Mouse (Mus musculus) hindbrain, embryonic 15.5 days (tissue): ENCODE data around the gene Camta1. TPM values are rescaled to one million over a fixed set of nuclear protein-coding genes. Genes with fewer than 3 reads are reported as not detected.

Source experiments
- ATAC-seq: fragments of 200-750 bp; cut with Nextera tagmentation; 2 replicates; pipeline ENCODE4 v1.8.0; 2017; ENCODE audit warnings: low read depth, moderate number of reproducible peaks, moderate TSS enrichment; ENCODE audit not compliant: low FRiP score
- H3K27ac ChIP-seq: fragments of 300-500 bp; sonication (generic); replicated peaks from 2 replicates; pipeline ENCODE4 v1.5.1; 2015; ENCODE audit warnings: mild to moderate bottlenecking, inconsistent platforms
- H3K27me3 ChIP-seq: fragments of 300-500 bp; sonication (generic); 2 replicates; pipeline ENCODE4 v1.6.1; 2015; ENCODE audit warnings: control low read depth, inconsistent platforms
- H3K36me3 ChIP-seq: fragments of 300-500 bp; sonication (generic); 2 replicates; pipeline ENCODE4 v1.6.1; 2015; ENCODE audit warnings: control low read depth, inconsistent platforms
- H3K4me1 ChIP-seq: fragments of 300-500 bp; sonication (generic); replicated peaks from 2 replicates; pipeline ENCODE4 v1.6.1; 2015; ENCODE audit warnings: control low read depth, inconsistent platforms
- H3K4me2 ChIP-seq: fragments of 300-500 bp; sonication (generic); 2 replicates; pipeline ENCODE4 v1.6.1; 2015; ENCODE audit warnings: moderate library complexity, mild to moderate bottlenecking, inconsistent platforms
- H3K4me3 ChIP-seq: fragments of 300-500 bp; sonication (generic); 2 replicates; pipeline ENCODE4 v1.5.1; 2015; ENCODE audit warnings: mild to moderate bottlenecking, inconsistent platforms
- H3K9ac ChIP-seq: fragments of 300-500 bp; sonication (generic); 2 replicates; pipeline ENCODE4 v1.6.1; 2015; ENCODE audit warnings: inconsistent platforms
- H3K9me3 ChIP-seq: fragments of 300-500 bp; sonication (generic); 2 replicates; pipeline ENCODE4 v1.6.1; 2016; ENCODE audit warnings: control low read depth, inconsistent platforms
- WGBS: fragments of 180-500 bp; shearing (Covaris S2); methylation state at CpG from one replicate; pipeline ENCODE4 v1.1.7; 2015; 5-methylcytosine and 5-hydroxymethylcytosine counted together
- polyA plus RNA-seq: library from polyadenylated mRNA; unstranded; fragments of >200 nt; fragmentation: Nextera tagmentation; extraction: Ambion mirVana; gene quantifications from 2 replicates; pipeline ENCODE4 v1.2.1, GENCODE M21; 2015

The Camta1 gene
- polyA plus RNA-seq, 1 experiment from 2014 or later: 150 TPM

- H3K9me3 ChIP-seq: no peaks in the 10 kb centered on the region
- no peak for ATAC-seq
- 54% methylated on average over 7 of the region's 7 CpGs for WGBS
- H3K9ac ChIP-seq: no peak overlapping the region
- H3K27ac ChIP-seq: 0 out of 2 replicates have a peak overlapping the region, but pooled peaks have one; percentile 30
- 0 out of 2 replicates have a peak, but pooled peaks cover 5% of the 10 kb centered on the region for H3K27me3 ChIP-seq
- H3K36me3 ChIP-seq: no peaks in the 10 kb centered on the region
- H3K4me1 ChIP-seq: peaks cover 45% of the 10 kb centered on the region
- no peak overlapping the region for H3K4me2 ChIP-seq
- H3K4me3 ChIP-seq: no peak overlapping the region
Measured at GRCm38 (mm10) chr4:151245068-151245797, 616.4 kb downstream of the Camta1 start.

DNA sequence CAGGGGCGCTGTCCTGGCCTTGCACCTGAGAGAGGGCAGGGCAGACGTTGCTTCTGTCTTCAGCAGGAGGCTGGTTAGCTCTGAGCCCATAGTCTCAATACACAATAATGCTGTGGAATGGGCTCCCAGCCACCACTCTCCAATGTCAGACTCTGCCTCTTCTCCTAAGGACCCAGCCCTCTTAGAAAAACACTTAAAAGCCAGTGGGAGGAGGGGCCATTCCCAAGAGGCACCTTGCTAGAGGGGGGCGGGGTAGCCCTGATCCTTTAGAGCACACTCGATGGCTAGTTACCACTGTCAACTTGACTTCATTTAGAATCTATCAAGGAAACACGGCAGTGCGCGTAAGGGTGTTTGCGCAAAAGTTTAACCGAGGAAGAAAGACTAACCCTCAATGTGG lies 618.2 kb downstream of the Camta1 start:
- WGBS: 56% methylated on average over 9 of the region's 9 CpGs
- H3K36me3 ChIP-seq: no peaks in the 10 kb centered on the region
- H3K9ac ChIP-seq: no peak overlapping the region
- H3K4me1 ChIP-seq: peaks cover 48% of the 10 kb centered on the region
- H3K27me3 ChIP-seq: 0 out of 2 replicates have a peak, but pooled peaks cover 5% of the 10 kb centered on the region
- H3K9me3 ChIP-seq: no peaks in the 10 kb centered on the region
- no peak overlapping the region for H3K27ac ChIP-seq
- H3K4me2 ChIP-seq: no peak overlapping the region
- no peak for ATAC-seq
- no peak overlapping the region for H3K4me3 ChIP-seq

DNA sequence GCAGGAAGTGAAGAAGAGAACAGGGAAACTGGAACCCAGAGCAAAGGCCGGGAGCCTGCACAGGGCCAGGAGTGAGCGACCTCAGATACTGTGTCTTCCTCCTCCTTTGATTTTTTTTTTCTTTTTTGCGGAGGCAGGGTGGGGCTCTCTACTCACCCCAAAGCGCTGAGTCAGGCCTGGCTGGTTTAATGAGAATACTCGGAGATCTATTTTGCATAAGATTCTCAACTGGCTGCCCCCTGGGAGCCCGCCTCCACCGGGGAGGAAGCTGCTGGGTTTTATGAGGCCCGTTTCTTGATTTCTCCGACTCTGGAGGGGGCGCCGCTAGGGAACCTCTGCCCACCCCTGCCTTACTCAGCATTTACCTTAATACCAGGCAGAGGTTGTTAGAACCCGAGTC lies 618.9 kb downstream of the Camta1 start:
- 0 out of 2 replicates have a peak, but pooled peaks cover 5% of the 10 kb centered on the region for H3K27me3 ChIP-seq
- H3K9ac ChIP-seq: no peak overlapping the region
- no peak overlapping the region for H3K4me2 ChIP-seq
- no peaks in the 10 kb centered on the region for H3K9me3 ChIP-seq
- H3K27ac ChIP-seq: no peak overlapping the region
- H3K4me3 ChIP-seq: no peak overlapping the region
- no peaks in the 10 kb centered on the region for H3K36me3 ChIP-seq
- peaks cover 47% of the 10 kb centered on the region for H3K4me1 ChIP-seq
- ATAC-seq: no peak
- 19% methylated on average over 12 of the region's 12 CpGs for WGBS

- no peaks in the 10 kb centered on the region for H3K36me3 ChIP-seq
- ATAC-seq: no peak
- no peaks in the 10 kb centered on the region for H3K27me3 ChIP-seq
- no peak overlapping the region for H3K9ac ChIP-seq
- H3K9me3 ChIP-seq: no peaks in the 10 kb centered on the region
- H3K4me2 ChIP-seq: no peak overlapping the region
- no peak overlapping the region for H3K4me3 ChIP-seq
- H3K27ac ChIP-seq: no peak overlapping the region
- WGBS: 89% methylated on average over 5 of the region's 5 CpGs
- peaks cover 43% of the 10 kb centered on the region for H3K4me1 ChIP-seq
Measured at GRCm38 (mm10) chr4:151240465-151240864, 621.2 kb downstream of the Camta1 start.

DNA sequence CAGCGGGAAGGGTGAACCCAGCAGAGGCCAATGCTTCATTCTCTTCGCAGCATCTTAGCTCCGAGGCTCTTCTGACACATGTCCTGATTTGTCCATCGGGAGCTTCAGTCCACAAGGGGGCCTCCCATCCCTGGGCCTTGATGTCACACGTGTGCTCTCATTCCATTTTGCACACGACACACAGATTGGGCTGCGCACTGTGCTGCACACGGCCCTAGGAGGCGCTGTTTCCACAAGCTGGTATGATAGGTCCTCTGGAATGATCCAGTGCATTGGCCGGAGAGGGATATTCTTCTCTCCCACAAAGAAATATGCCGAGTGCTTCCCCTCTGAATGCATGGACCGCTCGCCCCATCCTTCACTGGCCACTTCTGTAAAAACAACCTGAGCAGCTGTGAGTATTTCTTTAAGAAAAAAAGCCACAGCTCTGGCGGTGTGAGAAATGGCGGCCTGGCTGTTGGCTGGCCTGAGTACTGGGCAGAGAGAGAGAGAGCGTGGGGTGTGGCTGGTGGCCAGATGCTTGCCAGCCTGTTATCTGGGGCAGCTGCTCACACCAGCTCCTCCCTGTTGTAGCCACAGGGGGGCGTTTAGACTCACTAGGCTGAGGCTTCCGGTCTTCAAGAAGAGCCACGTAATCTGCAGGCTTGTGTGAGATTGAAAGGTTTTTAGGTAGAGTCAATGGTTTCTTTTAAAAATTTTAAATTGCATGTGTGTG lies 622.5 kb downstream of the Camta1 start:
- Histone ChIP-seq H3K4me1 (peaks cover 31% of the 10 kb centered on the region), H3K27me3 (no peaks in the 10 kb centered on the region), H3K27ac (no peak overlapping the region), H3K9me3 (no peaks in the 10 kb centered on the region), H3K9ac (no peak overlapping the region), H3K36me3 (no peaks in the 10 kb centered on the region), H3K4me2 (no peak overlapping the region), H3K4me3 (no peak overlapping the region)
- ATAC-seq: no peak; the same call in 1 of the 2 replicates
- 72% methylated on average over 19 of the region's 19 CpGs for WGBS

GRCm38 (mm10) chr4:151237501-151237900 lies 624.2 kb downstream of the Camta1 start:
- H3K4me1 ChIP-seq: peaks cover 15% of the 10 kb centered on the region
- no peak overlapping the region for H3K4me2 ChIP-seq
- H3K9ac ChIP-seq: no peak overlapping the region
- no peaks in the 10 kb centered on the region for H3K36me3 ChIP-seq
- H3K27me3 ChIP-seq: no peaks in the 10 kb centered on the region
- 76% methylated on average over 3 of the region's 3 CpGs for WGBS
- no peak overlapping the region for H3K4me3 ChIP-seq
- H3K27ac ChIP-seq: no peak overlapping the region
- no peak for ATAC-seq
- no peaks in the 10 kb centered on the region for H3K9me3 ChIP-seq

GRCm38 (mm10) chr4:151234981-151235380 lies 626.7 kb downstream of the Camta1 start:
- Histone ChIP-seq H3K4me1 (peaks cover 5% of the 10 kb centered on the region; the same call in 1 of the 2 replicates), H3K27me3 (no peaks in the 10 kb centered on the region), H3K4me3 (no peak overlapping the region), H3K9ac (no peak overlapping the region), H3K27ac (no peak overlapping the region), H3K36me3 (no peaks in the 10 kb centered on the region), H3K9me3 (no peaks in the 10 kb centered on the region), H3K4me2 (no peak overlapping the region)
- ATAC-seq: no peak
- 81% methylated on average over 4 of the region's 4 CpGs for WGBS

DNA sequence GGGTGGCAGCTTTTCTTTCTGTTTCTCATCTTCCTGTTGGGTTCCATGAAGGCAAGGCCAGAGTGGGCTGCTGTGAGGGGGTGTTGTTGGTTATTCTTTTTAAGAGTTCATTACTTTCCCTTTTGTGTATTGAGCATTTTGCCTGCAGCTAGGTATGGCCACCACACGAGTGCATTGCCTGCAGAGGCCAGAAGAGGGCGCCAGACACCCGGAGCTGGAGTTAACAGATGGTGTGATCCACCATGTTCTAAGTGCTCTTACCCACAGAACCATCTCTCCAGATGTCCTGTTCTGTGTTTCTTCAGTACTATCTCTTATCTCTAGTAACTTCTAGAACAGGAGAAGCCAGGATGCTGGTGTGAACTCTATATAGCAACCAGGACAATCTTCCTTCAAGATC lies 629.6 kb downstream of the Camta1 start:
- no peak for ATAC-seq
- H3K27me3 ChIP-seq: no peaks in the 10 kb centered on the region
- no peak overlapping the region for H3K4me2 ChIP-seq
- H3K4me1 ChIP-seq: peaks cover 3% of the 10 kb centered on the region
- WGBS: 85% methylated on average over 3 of the region's 3 CpGs
- H3K27ac ChIP-seq: no peak overlapping the region
- H3K9ac ChIP-seq: no peak overlapping the region
- no peaks in the 10 kb centered on the region for H3K9me3 ChIP-seq
- no peaks in the 10 kb centered on the region for H3K36me3 ChIP-seq
- no peak overlapping the region for H3K4me3 ChIP-seq

DNA sequence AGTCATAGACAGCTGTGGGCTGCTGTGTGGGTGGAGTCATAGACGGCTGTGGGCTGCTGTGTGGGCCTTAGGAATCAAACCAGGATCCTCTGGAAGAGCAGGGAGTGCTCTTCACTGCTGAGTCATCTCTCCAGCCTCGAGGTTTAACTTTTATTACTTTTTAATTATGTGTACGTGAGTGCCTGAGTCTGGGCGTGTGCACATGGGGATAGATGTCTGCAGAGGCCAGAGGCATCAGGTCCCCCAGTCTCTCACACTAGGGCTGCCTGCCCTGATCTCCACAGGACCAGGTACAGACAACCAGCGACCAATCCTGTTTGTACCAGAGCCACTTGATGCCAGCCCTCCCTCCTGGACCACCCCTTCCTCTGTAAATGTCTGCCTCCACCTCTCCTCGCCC lies 632.6 kb downstream of the Camta1 start:
- no peaks in the 10 kb centered on the region for H3K36me3 ChIP-seq
- 60% methylated on average over 6 of the region's 6 CpGs for WGBS
- no peak overlapping the region for H3K27ac ChIP-seq
- ATAC-seq: no peak
- H3K9ac ChIP-seq: no peak overlapping the region
- peaks cover 14% of the 10 kb centered on the region for H3K4me1 ChIP-seq
- H3K9me3 ChIP-seq: no peaks in the 10 kb centered on the region
- no peaks in the 10 kb centered on the region for H3K27me3 ChIP-seq
- no peak overlapping the region for H3K4me2 ChIP-seq
- no peak overlapping the region for H3K4me3 ChIP-seq

DNA sequence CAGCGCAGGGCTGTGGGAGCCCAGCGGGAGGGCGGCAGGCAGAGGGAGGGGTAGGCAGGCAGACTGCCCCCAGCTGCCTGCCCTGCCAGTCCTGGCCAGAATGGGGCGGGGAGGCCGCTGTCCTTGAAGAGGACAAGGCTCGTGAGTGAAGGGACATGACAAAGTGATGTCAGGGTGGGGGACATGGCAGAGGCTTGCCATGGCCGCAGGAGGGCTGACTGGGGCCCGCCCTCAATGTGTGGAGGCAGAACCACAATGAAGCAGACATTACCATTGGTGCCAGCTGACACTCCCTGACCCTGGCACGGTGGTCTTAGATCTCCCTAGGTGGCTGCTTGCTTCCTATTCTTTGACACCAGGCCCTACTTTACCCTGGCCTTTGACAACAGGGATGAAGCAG lies 635.2 kb downstream of the Camta1 start:
- H3K27me3 ChIP-seq: no peaks in the 10 kb centered on the region
- ATAC-seq: no peak
- peaks cover 36% of the 10 kb centered on the region for H3K4me1 ChIP-seq
- H3K4me3 ChIP-seq: no peak overlapping the region
- H3K9ac ChIP-seq: no peak overlapping the region
- H3K4me2 ChIP-seq: no peak overlapping the region
- H3K36me3 ChIP-seq: no peaks in the 10 kb centered on the region
- H3K27ac ChIP-seq: 0 out of 2 replicates have a peak overlapping the region, but pooled peaks have one; percentile 32
- WGBS: 18% methylated on average over 9 of the region's 9 CpGs
- H3K9me3 ChIP-seq: no peaks in the 10 kb centered on the region

DNA sequence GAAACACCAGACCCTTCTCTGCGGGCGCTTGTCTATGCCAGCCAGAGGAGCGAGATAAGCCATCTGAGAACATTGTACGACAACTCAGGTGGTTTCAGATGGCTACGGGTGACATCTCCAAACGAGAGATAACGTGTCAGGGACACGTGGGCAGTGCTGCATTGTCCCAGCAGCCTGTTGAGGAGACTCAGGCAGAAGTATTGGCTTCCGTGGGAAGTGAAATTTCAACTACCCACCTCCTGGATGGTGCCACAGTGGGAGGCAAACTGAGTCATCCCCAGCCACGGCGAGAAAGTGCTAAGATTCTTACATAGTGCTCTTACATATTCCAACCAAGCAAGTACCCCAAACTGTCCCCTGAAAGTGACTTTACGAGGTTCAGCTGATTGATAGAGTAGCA lies 637.7 kb downstream of the Camta1 start:
- ATAC-seq: no peak
- H3K27ac ChIP-seq: 0 out of 2 replicates have a peak overlapping the region, but pooled peaks have one; percentile 78
- peaks cover 36% of the 10 kb centered on the region for H3K4me1 ChIP-seq
- WGBS: 82% methylated on average over 12 of the region's 12 CpGs
- no peaks in the 10 kb centered on the region for H3K36me3 ChIP-seq
- H3K9me3 ChIP-seq: no peaks in the 10 kb centered on the region
- H3K4me3 ChIP-seq: no peak overlapping the region
- no peaks in the 10 kb centered on the region for H3K27me3 ChIP-seq
- no peak overlapping the region for H3K9ac ChIP-seq
- no peak overlapping the region for H3K4me2 ChIP-seq

DNA sequence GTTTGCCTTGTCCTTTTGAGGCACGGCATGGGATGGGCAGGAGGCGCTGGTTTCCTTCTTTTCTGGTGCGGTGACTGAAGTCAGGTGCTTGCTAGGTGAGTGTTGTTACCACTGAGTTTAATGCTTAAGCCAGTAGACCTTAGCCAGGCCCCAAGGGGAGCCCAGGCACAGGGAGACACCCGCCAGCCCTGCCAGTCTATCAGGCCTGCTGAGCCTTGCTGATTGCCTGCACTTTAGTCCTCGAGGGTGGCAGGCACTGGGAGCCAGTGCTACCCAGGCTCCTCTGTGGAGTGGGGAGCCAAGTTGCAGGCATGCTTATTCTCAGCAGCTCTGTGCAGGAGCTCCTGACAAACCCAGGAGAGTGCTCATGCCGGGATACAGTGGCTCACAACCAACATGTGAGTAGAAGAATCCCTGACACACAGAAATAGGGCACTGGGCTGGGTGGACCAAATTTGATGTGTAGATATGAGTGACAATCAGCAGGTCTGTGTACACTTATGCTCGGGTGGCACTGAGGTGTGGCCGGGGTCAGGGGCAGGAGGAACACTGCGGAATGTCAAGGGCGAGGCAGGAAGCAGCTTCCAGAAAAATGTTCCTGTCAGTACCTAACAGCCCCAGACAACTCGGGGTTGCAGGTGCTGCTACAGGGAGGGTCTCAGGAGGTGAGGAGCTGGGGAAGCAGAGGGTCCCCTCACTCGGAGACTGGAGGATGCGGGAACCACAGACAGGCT lies 638.2 kb downstream of the Camta1 start:
- no peak for ATAC-seq
- peak overlapping the region; percentile 78; the same call in 1 of the 2 replicates for H3K27ac ChIP-seq
- 72% methylated on average over 13 of the region's 13 CpGs for WGBS
- no peak overlapping the region for H3K4me2 ChIP-seq
- H3K4me3 ChIP-seq: no peak overlapping the region
- H3K9ac ChIP-seq: no peak overlapping the region
- H3K27me3 ChIP-seq: no peaks in the 10 kb centered on the region
- H3K36me3 ChIP-seq: no peaks in the 10 kb centered on the region
- peaks cover 36% of the 10 kb centered on the region for H3K4me1 ChIP-seq
- H3K9me3 ChIP-seq: no peaks in the 10 kb centered on the region
